Mouse (Mus musculus): ENCODE data around the gene Acadvl.
A peak's percentile ranks its signal among the peaks of the same experiment; 100 is the strongest.

Gene Acadvl

GRCm38 (mm10) chr11:69980196-69981140 lies 34.7 kb downstream of the Acadvl start:
- DNase-seq (ENCODE audit: low spot score), result peak; percentile 100

GRCm38 (mm10) chr11:69979827-69980195 lies 35.4 kb downstream of the Acadvl start:
- no peak for DNase-seq (ENCODE audit: low spot score)

GRCm38 (mm10) chr11:69976271-69976670 lies 38.9 kb downstream of the Acadvl start:
- no peak for DNase-seq (ENCODE audit: low spot score)

GRCm38 (mm10) chr11:69974907-69975306 lies 40.3 kb downstream of the Acadvl start:
- no peak for DNase-seq (ENCODE audit: low spot score)

GRCm38 (mm10) chr11:69970775-69971174 lies 44.4 kb downstream of the Acadvl start:
- DNase-seq (ENCODE audit: low spot score), result no peak

GRCm38 (mm10) chr11:69970222-69970621 lies 45.0 kb downstream of the Acadvl start:
- no peak for DNase-seq (ENCODE audit: low spot score)

GRCm38 (mm10) chr11:69968793-69969192 lies 46.4 kb downstream of the Acadvl start:
- DNase-seq (ENCODE audit: low spot score), result no peak

- no peak for DNase-seq (ENCODE audit: low spot score)
Observed at GRCm38 (mm10) chr11:69966860-69967517, 48.2 kb downstream of the Acadvl start.

GRCm38 (mm10) chr11:69966006-69966859 lies 49.0 kb downstream of the Acadvl start:
- DNase-seq (ENCODE audit: low spot score), result no peak

- DNase-seq (ENCODE audit: low spot score), result no peak
Observed at GRCm38 (mm10) chr11:69965271-69966005, 49.8 kb downstream of the Acadvl start.

- DNase-seq (ENCODE audit: low spot score), result no peak
Observed at GRCm38 (mm10) chr11:69964650-69965270, 50.5 kb downstream of the Acadvl start, which contains the start of gene Cldn7. Gene Cldn7, plus strand, starts transcription at chr11:69964779.

GRCm38 (mm10) chr11:69961841-69962240 lies 53.4 kb downstream of the Acadvl start:
- DNase-seq (ENCODE audit: low spot score), result no peak

GRCm38 (mm10) chr11:69960616-69961015 lies 54.6 kb downstream of the Acadvl start:
- DNase-seq (ENCODE audit: low spot score), result no peak

Measured in ovary, postnatal 14 days (tissue).